Mouse (Mus musculus): ENCODE measurements at regions not wholly inside any gene's neighbourhood (a gene's known extent, or its start where the extent isn't known, plus 50 kb on each side); places are given as distances from the start of the nearest gene placed in this dataset.

GRCm38 (mm10) chr1:64297343-64297742 lies 175.3 kb upstream of the Klf7 start:
- no peak for DNase-seq (ENCODE audit: low spot score in 2 of 2)

DNA sequence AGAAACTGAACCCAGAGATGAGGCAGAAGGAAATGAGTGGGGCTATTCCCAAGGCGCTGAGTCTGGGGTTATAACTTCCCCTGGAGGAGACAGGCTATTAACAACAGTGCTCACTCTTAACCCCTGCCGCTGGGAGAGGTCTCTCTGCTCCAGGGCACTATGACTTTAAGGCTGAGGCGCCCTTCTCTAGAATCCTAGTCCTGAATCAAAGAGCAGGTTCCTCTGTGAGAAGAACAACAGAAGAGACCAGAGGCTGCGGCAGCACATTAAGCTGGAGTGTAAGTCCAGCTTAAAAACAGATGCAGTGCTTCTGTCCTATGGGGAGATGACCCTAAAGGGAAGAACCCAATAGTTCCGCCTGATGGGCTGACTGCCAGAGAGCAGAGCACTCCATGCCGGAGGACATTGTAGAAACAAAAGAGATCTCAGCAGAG lies 173.4 kb upstream of the Klf7 start:
- DNase-seq (ENCODE audit: low spot score in 2 of 2): peak; percentile 54 to 62

- DNase-seq (ENCODE audit: low spot score in 2 of 2): no peak
Measured at GRCm38 (mm10) chr1:64295051-64295450, 173.0 kb upstream of the Klf7 start.

- DNase-seq (ENCODE audit: low spot score in 2 of 2): no peak
Measured at GRCm38 (mm10) chr1:64288812-64289447, 166.8 kb upstream of the Klf7 start.

GRCm38 (mm10) chr1:64287068-64287467 lies 165.0 kb upstream of the Klf7 start:
- no peak for DNase-seq (ENCODE audit: low spot score in 2 of 2)

DNA sequence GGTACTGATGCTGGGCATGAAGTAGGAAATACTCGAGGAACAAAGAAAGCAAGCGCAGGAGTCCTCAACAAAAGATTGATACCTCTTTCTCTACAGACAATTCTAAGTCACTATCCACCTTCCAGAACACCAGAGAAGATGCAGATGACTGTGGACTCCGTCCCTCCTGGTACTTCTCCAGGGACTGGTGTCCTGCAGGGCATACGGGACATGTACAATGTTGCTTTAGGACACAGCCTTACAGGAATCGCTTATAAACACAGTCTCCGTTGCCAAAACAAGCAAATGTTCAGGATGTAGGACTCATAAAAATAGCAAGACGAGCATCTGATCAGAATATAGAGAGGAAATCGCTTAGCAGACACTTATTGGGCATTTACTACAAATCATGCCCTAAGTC lies 162.6 kb upstream of the Klf7 start:
- no peak for DNase-seq (ENCODE audit: low spot score in 2 of 2)

DNA sequence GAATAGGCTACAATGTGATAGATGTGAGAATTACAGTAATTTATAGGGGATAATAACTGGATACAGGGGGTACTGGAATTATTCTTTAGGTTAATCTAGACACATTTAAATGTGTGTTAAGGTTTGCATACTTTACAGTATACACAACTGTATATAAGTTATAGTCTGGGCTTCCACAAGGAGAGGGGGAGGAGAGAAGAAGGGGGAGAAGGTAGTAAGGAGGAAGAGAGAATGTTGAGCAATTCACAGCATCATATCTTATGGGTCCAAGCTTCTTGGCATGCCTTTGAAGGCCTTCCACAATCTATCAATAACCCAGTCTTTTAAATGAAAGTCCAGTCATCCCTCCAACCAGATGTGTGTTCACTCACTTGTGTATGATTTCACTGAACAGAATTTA lies 153.8 kb upstream of the Klf7 start:
- DNase-seq (ENCODE audit: low spot score in 2 of 2): no peak

- no peak for DNase-seq (ENCODE audit: low spot score in 2 of 2)
Measured at GRCm38 (mm10) chr1:64275086-64275802, 153.2 kb upstream of the Klf7 start.

- no peak for DNase-seq (ENCODE audit: low spot score in 2 of 2)
Measured at GRCm38 (mm10) chr1:64257237-64257636, 135.2 kb upstream of the Klf7 start.

GRCm38 (mm10) chr1:64255554-64256295 lies 133.6 kb upstream of the Klf7 start:
- DNase-seq (ENCODE audit: low spot score in 2 of 2): no peak

- no peak for DNase-seq (ENCODE audit: low spot score in 2 of 2)
Measured at GRCm38 (mm10) chr1:64254673-64255072, 132.6 kb upstream of the Klf7 start.

GRCm38 (mm10) chr1:64253996-64254395 lies 131.9 kb upstream of the Klf7 start:
- no peak for DNase-seq (ENCODE audit: low spot score in 2 of 2)

GRCm38 (mm10) chr1:64242401-64242800 lies 120.3 kb upstream of the Klf7 start:
- DNase-seq (ENCODE audit: low spot score in 2 of 2): no peak

GRCm38 (mm10) chr1:64229654-64230053 lies 107.6 kb upstream of the Klf7 start:
- no peak for DNase-seq (ENCODE audit: low spot score in 2 of 2)

- peak; percentile 82 to 84 for DNase-seq (ENCODE audit: low spot score in 2 of 2)
Measured at GRCm38 (mm10) chr1:64226001-64226918, 104.2 kb upstream of the Klf7 start.

DNA sequence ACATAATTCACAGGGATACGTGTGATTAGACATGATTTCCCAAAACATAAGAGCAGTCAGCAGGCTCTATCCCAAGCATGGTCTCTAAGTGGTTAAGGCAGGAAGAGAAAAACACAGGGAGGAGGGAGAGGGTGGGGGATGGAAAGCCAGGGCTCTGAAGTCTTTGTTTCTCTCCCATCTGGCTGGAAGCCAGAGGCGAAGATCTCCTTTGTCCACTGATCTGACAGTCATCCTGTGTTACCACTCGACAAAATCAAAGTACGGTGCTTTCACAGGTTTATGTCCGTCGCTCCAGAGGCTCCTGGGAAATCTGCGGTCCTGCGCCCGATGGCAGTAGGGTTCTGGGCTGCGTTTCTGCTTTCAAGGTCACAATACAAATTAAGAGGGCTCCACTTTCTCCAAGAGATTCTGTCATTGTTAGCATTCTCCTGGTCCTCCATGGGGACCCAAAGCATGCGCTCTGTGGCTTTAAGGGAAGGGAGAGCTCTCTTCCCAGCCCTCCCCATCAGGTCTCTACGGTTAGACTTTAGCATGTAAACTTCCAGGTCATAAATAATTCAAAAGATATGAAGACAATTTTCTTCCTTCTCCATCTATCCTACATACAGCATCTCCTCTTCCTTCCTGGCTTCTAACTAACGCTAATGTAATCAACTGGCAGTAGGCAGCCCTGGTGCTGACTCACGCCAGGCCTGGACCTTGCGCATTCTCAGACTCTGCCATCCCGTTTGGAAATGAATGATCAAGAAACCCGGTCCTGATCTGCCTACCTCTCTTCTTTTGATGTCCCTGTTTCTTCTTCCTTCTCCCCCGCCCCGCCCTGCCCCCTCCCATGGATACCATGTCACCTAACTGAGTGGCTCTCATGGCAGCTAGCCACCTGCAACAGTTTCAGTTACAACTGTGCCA lies 102.0 kb upstream of the Klf7 start:
- DNase-seq (ENCODE audit: low spot score in 2 of 2): peak; percentile 20 to 32

DNA sequence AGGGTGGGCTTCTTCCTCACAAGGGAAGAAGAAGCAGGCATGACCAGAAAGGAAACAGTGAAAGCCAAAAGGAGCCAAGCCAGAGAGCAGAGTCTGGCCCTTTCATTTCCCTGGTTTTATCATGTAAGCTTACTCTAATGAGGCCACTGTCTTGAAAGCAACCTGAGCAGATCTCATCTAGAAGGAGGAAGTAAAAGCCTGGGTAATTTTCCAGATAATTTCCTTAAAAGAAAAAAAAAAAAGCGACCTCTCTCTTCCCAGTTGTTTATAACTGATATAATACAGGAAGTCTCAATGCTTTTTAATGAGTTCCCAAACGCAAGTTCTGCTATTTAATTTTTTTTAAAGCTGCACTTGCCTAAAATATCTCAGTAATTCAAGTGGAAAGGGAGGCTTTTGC lies 100.4 kb upstream of the Klf7 start:
- no peak for DNase-seq (ENCODE audit: low spot score in 2 of 2)

GRCm38 (mm10) chr1:64220486-64220885 lies 98.4 kb upstream of the Klf7 start:
- DNase-seq (ENCODE audit: low spot score in 2 of 2): no peak

- no peak for DNase-seq (ENCODE audit: low spot score in 2 of 2)
Measured at GRCm38 (mm10) chr1:64220040-64220439, 98.0 kb upstream of the Klf7 start.

DNA sequence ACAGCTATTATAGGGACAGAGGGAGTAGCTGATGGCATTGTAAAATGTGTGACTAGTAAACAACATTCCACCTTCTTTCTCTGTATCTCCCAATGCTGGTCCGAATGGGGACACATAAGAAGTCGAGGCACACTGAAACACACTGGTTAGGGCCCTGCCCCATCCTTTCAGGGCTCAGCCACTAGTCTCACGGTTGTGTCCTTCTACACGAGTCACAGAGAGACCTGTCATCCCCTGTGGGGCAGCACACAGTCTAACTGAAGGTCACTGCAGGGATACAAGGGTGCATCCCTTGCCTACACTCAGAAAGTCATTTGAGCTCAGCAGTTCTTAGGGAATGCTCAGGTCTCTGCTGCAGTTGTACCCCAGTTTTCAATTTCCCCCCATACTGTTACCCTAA lies 93.6 kb upstream of the Klf7 start:
- no peak for DNase-seq (ENCODE audit: low spot score in 2 of 2)

GRCm38 (mm10) chr1:64209131-64209530 lies 87.0 kb upstream of the Klf7 start:
- no peak for DNase-seq (ENCODE audit: low spot score in 2 of 2)

Data from heart, adult 9 months (tissue).